Mouse (Mus musculus) bone marrow macrophage, adult 2 months (primary cell): ENCODE measurements around the gene Fpgs. TPM values are rescaled to one million over a fixed set of nuclear protein-coding genes. Genes with fewer than 3 reads are reported as not detected.
A peak's percentile ranks its signal among the peaks of the same experiment; 100 is the strongest.

Experiments used
- H3K27ac ChIP-seq: 2 replicates; pipeline ENCODE4 v1.5.1; 2012; ENCODE audit warnings: low read depth, low read length; ENCODE audit not compliant: insufficient read depth
- H3K4me1 ChIP-seq: 2 replicates; pipeline ENCODE4 v1.6.1; 2012; ENCODE audit warnings: low read length; ENCODE audit not compliant: control insufficient read depth, insufficient read depth
- H3K4me3 ChIP-seq: 2 replicates; pipeline ENCODE4 v1.5.1; 2012; ENCODE audit warnings: mild to moderate bottlenecking, low read length, moderate library complexity; ENCODE audit not compliant: insufficient read depth
- CTCF ChIP-seq: IDR thresholded peaks from 2 replicates; pipeline ENCODE4 v1.5.1; 2012; ENCODE audit warnings: low read depth, mild to moderate bottlenecking, low read length, moderate library complexity
- POLR2A ChIP-seq: IDR thresholded peaks from 2 replicates; pipeline ENCODE4 v1.6.1; 2012; ENCODE audit warnings: mild to moderate bottlenecking, low read depth, low read length, borderline replicate concordance
- polyA plus RNA-seq: library from polyadenylated mRNA; stranded (reverse); fragments of >200 nt; gene quantifications from 2 replicates; pipeline ENCODE4 v1.2.4, GENCODE M21; 2012; ENCODE audit not compliant: missing spikeins, insufficient read depth, insufficient read length

Gene Fpgs
- polyA plus RNA-seq, 1 experiment: 5.1 TPM

GRCm38 (mm10) chr2:32740916-32741272 is 36.9 kb upstream of the Fpgs start, which contains the start of gene 6330409D20Rik:
TSS of gene 6330409D20Rik (minus strand) at chr2:32741016.
- Histone ChIP-seq H3K27ac (no peak within 1 kb of the TSS), H3K4me3 (no peak within 1 kb of the TSS), H3K4me1 (peaks cover 41% of the 10 kb centered on the region)
- TF ChIP-seq POLR2A: no peak
- TF ChIP-seq CTCF: no peak

- Histone ChIP-seq H3K27ac (no peak overlapping the region), H3K4me3 (no peak overlapping the region), H3K4me1 (peaks cover 47% of the 10 kb centered on the region)
- TF ChIP-seq CTCF (no peak), POLR2A (no peak)
Measured at GRCm38 (mm10) chr2:32739311-32739710, 35.4 kb upstream of the Fpgs start.

- Histone ChIP-seq H3K4me1 (peaks cover 44% of the 10 kb centered on the region), H3K27ac (peak overlapping the region; percentile 65), H3K4me3 (no peak overlapping the region)
- TF ChIP-seq POLR2A (no peak), CTCF (no peak)
Measured at GRCm38 (mm10) chr2:32737008-32737407, 33.1 kb upstream of the Fpgs start.

GRCm38 (mm10) chr2:32736306-32736829 is 32.4 kb upstream of the Fpgs start:
- H3K4me3 ChIP-seq: no peak overlapping the region
- H3K27ac ChIP-seq: peak overlapping the region; percentile 65
- no peak for TF ChIP-seq CTCF
- TF ChIP-seq POLR2A: no peak
- peaks cover 48% of the 10 kb centered on the region for H3K4me1 ChIP-seq

GRCm38 (mm10) chr2:32734933-32735332 is 31.0 kb upstream of the Fpgs start:
- peaks cover 57% of the 10 kb centered on the region for H3K4me1 ChIP-seq
- no peak for TF ChIP-seq CTCF
- TF ChIP-seq POLR2A: no peak
- no peak overlapping the region for H3K27ac ChIP-seq
- no peak overlapping the region for H3K4me3 ChIP-seq

- no peak for TF ChIP-seq POLR2A
- no peak for TF ChIP-seq CTCF
- peaks cover 60% of the 10 kb centered on the region for H3K4me1 ChIP-seq
- H3K27ac ChIP-seq: no peak overlapping the region
- H3K4me3 ChIP-seq: no peak overlapping the region
Measured at GRCm38 (mm10) chr2:32734480-32734879, 30.5 kb upstream of the Fpgs start.

- TF ChIP-seq POLR2A (no peak), CTCF (no peak)
- no peak overlapping the region for H3K4me3 ChIP-seq
- peaks cover 57% of the 10 kb centered on the region for H3K4me1 ChIP-seq
- no peak overlapping the region for H3K27ac ChIP-seq
Measured at GRCm38 (mm10) chr2:32732695-32733094, 28.8 kb upstream of the Fpgs start.

GRCm38 (mm10) chr2:32731911-32732310 is 28.0 kb upstream of the Fpgs start:
- no peak for TF ChIP-seq POLR2A
- no peak for TF ChIP-seq CTCF
- Histone ChIP-seq H3K4me1 (peaks cover 55% of the 10 kb centered on the region), H3K27ac (no peak overlapping the region), H3K4me3 (no peak overlapping the region)

GRCm38 (mm10) chr2:32730854-32731253 is 26.9 kb upstream of the Fpgs start:
- Histone ChIP-seq H3K27ac (no peak overlapping the region), H3K4me3 (no peak overlapping the region), H3K4me1 (peaks cover 46% of the 10 kb centered on the region)
- no peak for TF ChIP-seq CTCF
- no peak for TF ChIP-seq POLR2A

- TF ChIP-seq POLR2A: no peak
- no peak for TF ChIP-seq CTCF
- no peak overlapping the region for H3K27ac ChIP-seq
- H3K4me1 ChIP-seq: peaks cover 32% of the 10 kb centered on the region
- H3K4me3 ChIP-seq: no peak overlapping the region
Measured at GRCm38 (mm10) chr2:32729547-32729946, 25.6 kb upstream of the Fpgs start.

- TF ChIP-seq CTCF (no peak), POLR2A (no peak)
- H3K27ac ChIP-seq: no peak overlapping the region
- H3K4me3 ChIP-seq: no peak overlapping the region
- peaks cover 30% of the 10 kb centered on the region for H3K4me1 ChIP-seq
Measured at GRCm38 (mm10) chr2:32728463-32728862, 24.5 kb upstream of the Fpgs start.
